Mouse (Mus musculus): Measurements from ENCODE around the gene Rsph14. TPM values are rescaled to one million over a fixed set of nuclear protein-coding genes. Genes with fewer than 3 reads are reported as not detected.

The Rsph14 gene
- polyA plus RNA-seq, 1 experiment from 2014 or later = 0.76 TPM

- no peaks in the 10 kb centered on the region for H3K4me1 ChIP-seq
- H3K27ac ChIP-seq (replicated peaks) = no peak overlapping the region
- H3K4me2 ChIP-seq (replicated peaks) = no peak overlapping the region
- no peak overlapping the region for H3K4me3 ChIP-seq
- H3K36me3 ChIP-seq = peaks cover 14% of the 10 kb centered on the region
- 80% methylated on average over 14 of the region's 14 CpGs for WGBS
- no peaks in the 10 kb centered on the region for H3K27me3 ChIP-seq
- no peak overlapping the region for H3K9ac ChIP-seq (replicated peaks)
- 0 out of 2 replicates have a peak, but pooled peaks have one; percentile 9 for ATAC-seq (replicated peaks)
- no peaks in the 10 kb centered on the region for H3K9me3 ChIP-seq
Observed at GRCm38 (mm10) chr10:74987698-74988470, 44.5 kb downstream of the Rsph14 start.

GRCm38 (mm10) chr10:74983176-74983575 is 49.2 kb downstream of the Rsph14 start:
- no peak overlapping the region for H3K4me2 ChIP-seq (replicated peaks)
- H3K27me3 ChIP-seq = no peaks in the 10 kb centered on the region
- no peaks in the 10 kb centered on the region for H3K4me1 ChIP-seq
- 59% methylated on average over 8 of the region's 8 CpGs for WGBS
- no peak overlapping the region for H3K9ac ChIP-seq (replicated peaks)
- H3K27ac ChIP-seq (replicated peaks) = no peak overlapping the region
- no peak for ATAC-seq (replicated peaks)
- H3K4me3 ChIP-seq = no peak overlapping the region
- H3K9me3 ChIP-seq = no peaks in the 10 kb centered on the region
- no peaks in the 10 kb centered on the region; the same call in 1 of the 2 replicates for H3K36me3 ChIP-seq

GRCm38 (mm10) chr10:74981159-74981558 is 51.2 kb downstream of the Rsph14 start:
- Histone ChIP-seq H3K4me3 (no peak overlapping the region), H3K9me3 (no peaks in the 10 kb centered on the region), H3K4me1 (no peaks in the 10 kb centered on the region), H3K27ac (replicated peaks) (no peak overlapping the region), H3K27me3 (no peaks in the 10 kb centered on the region), H3K9ac (replicated peaks) (no peak overlapping the region), H3K36me3 (no peaks in the 10 kb centered on the region; the same call in 1 of the 2 replicates), H3K4me2 (replicated peaks) (no peak overlapping the region)
- WGBS = 87% methylated on average over 12 of the region's 12 CpGs
- no peak for ATAC-seq (replicated peaks)

DNA sequence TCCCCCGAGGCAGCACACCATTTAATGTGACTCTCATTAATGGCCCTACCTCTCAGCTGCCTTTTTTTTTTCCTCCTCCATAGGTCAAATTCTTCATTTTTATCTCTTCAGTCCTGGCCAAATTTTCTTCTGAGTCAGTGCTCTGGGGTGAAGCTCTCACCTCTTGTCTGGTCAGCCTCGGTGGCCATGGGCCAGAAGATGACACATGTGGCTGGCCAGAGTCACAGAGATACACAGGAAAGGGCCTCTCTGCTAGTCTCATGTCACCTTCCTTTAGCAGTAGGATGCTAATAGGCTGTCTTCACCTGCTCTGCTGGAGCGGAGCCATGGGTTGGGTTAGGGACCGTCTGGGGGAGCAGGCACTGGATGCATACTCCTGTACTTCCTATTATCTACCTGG is 54.3 kb downstream of the Rsph14 start:
- ATAC-seq (replicated peaks) = no peak
- Histone ChIP-seq H3K4me3 (no peak overlapping the region), H3K4me1 (no peaks in the 10 kb centered on the region; the same call in 1 of the 2 replicates), H3K9ac (replicated peaks) (no peak overlapping the region), H3K36me3 (no peaks in the 10 kb centered on the region; the same call in 1 of the 2 replicates), H3K9me3 (no peaks in the 10 kb centered on the region), H3K4me2 (replicated peaks) (no peak overlapping the region), H3K27me3 (no peaks in the 10 kb centered on the region), H3K27ac (replicated peaks) (no peak overlapping the region)
- WGBS = 79% methylated on average over 4 of the region's 4 CpGs

GRCm38 (mm10) chr10:74976429-74976828 is 56.0 kb downstream of the Rsph14 start:
- ATAC-seq (replicated peaks) = no peak
- WGBS = 79% methylated on average over 7 of the region's 7 CpGs
- H3K27ac ChIP-seq (replicated peaks) = no peak overlapping the region
- H3K9me3 ChIP-seq = no peaks in the 10 kb centered on the region
- no peaks in the 10 kb centered on the region for H3K27me3 ChIP-seq
- no peak overlapping the region for H3K4me2 ChIP-seq (replicated peaks)
- H3K4me3 ChIP-seq = no peak overlapping the region
- H3K4me1 ChIP-seq = no peaks in the 10 kb centered on the region; the same call in 1 of the 2 replicates
- H3K9ac ChIP-seq (replicated peaks) = no peak overlapping the region
- no peaks in the 10 kb centered on the region; the same call in 1 of the 2 replicates for H3K36me3 ChIP-seq

DNA sequence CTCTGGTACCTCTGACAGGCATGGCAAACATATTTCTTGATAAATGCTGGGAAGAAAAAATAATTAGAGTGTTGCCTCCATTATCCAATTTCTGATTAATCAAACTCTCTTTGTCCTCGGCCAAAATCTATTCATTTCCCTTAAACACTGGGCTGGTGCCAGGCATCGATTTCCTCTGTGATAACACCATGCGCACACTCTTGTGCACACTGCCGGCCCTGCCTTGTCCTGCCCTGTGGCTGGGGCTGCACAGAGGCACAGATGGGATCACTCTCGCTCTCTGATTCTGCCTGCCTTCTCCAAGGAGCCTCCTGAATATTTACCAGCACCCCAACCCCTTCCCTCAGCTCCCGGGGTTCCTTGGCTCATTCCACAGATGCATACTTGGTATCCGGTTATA is 56.8 kb downstream of the Rsph14 start:
- ATAC-seq (replicated peaks) = no peak
- no peaks in the 10 kb centered on the region; the same call in 1 of the 2 replicates for H3K4me1 ChIP-seq
- H3K4me3 ChIP-seq = no peak overlapping the region
- no peaks in the 10 kb centered on the region for H3K9me3 ChIP-seq
- no peak overlapping the region for H3K4me2 ChIP-seq (replicated peaks)
- H3K36me3 ChIP-seq = no peaks in the 10 kb centered on the region; the same call in 1 of the 2 replicates
- H3K9ac ChIP-seq (replicated peaks) = no peak overlapping the region
- no peaks in the 10 kb centered on the region for H3K27me3 ChIP-seq
- 60% methylated on average over 7 of the region's 7 CpGs for WGBS
- no peak overlapping the region for H3K27ac ChIP-seq (replicated peaks)

- no peak overlapping the region for H3K4me2 ChIP-seq (replicated peaks)
- no peak for ATAC-seq (replicated peaks)
- H3K4me1 ChIP-seq = peaks cover 9% of the 10 kb centered on the region
- no peaks in the 10 kb centered on the region for H3K9me3 ChIP-seq
- H3K9ac ChIP-seq (replicated peaks) = no peak overlapping the region
- H3K27ac ChIP-seq (replicated peaks) = no peak overlapping the region
- H3K4me3 ChIP-seq = no peak overlapping the region
- 71% methylated on average over 6 of the region's 6 CpGs for WGBS
- no peaks in the 10 kb centered on the region for H3K27me3 ChIP-seq
- H3K36me3 ChIP-seq = no peaks in the 10 kb centered on the region; the same call in 1 of the 2 replicates
Observed at GRCm38 (mm10) chr10:74973026-74973425, 59.4 kb downstream of the Rsph14 start.

- no peaks in the 10 kb centered on the region for H3K9me3 ChIP-seq
- H3K9ac ChIP-seq (replicated peaks) = no peak overlapping the region
- H3K4me3 ChIP-seq = no peak overlapping the region
- no peaks in the 10 kb centered on the region; the same call in 1 of the 2 replicates for H3K36me3 ChIP-seq
- H3K27me3 ChIP-seq = no peaks in the 10 kb centered on the region
- WGBS = 90% methylated on average over 2 of the region's 2 CpGs
- peaks cover 19% of the 10 kb centered on the region for H3K4me1 ChIP-seq
- ATAC-seq (replicated peaks) = no peak
- no peak overlapping the region for H3K27ac ChIP-seq (replicated peaks)
- no peak overlapping the region for H3K4me2 ChIP-seq (replicated peaks)
Observed at GRCm38 (mm10) chr10:74969266-74969665, 63.1 kb downstream of the Rsph14 start.

DNA sequence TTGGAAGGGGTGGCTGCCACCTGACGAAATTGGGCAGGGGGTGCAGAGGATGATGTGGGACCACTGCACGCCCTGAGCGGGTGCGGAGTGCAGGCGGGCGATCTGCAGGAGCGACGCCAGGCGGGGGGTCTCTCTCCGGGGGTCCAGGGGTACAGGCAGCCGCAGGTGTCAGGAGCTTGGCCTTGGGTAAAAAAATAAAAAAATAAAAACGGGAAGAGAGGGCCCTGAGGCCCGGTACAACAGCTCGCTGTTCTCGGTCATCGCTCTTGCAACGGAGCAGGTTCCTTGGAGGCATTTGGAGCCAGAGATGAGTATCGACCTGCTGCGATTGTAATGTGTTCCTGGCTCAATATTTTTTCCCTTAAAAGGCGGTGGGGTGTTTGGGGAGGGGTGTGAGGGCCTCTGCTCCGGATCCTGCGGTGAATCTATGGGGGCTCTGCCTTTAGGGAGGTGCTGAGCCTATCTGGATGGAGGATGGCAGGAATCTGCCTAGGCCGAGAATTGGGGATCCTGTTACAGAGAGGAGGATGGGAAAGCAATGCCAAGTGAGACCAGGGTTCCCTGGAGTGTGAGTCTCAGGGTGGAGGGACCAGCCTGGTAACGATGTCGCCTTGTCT is 64.6 kb downstream of the Rsph14 start:
- WGBS = 2% methylated on average over 25 of the region's 25 CpGs
- H3K4me2 ChIP-seq (replicated peaks) = peak overlapping the region; percentile 69
- peak overlapping the region; percentile 61 for H3K4me3 ChIP-seq
- H3K9me3 ChIP-seq = no peaks in the 10 kb centered on the region
- 0 out of 2 replicates have a peak overlapping the region, but pooled peaks have one; percentile 9 for H3K27ac ChIP-seq (replicated peaks)
- H3K27me3 ChIP-seq = no peaks in the 10 kb centered on the region
- no peaks in the 10 kb centered on the region for H3K36me3 ChIP-seq
- peaks cover 19% of the 10 kb centered on the region for H3K4me1 ChIP-seq
- ATAC-seq (replicated peaks) = no peak; the same call in 1 of the 2 replicates
- peak overlapping the region; percentile 66 for H3K9ac ChIP-seq (replicated peaks)

DNA sequence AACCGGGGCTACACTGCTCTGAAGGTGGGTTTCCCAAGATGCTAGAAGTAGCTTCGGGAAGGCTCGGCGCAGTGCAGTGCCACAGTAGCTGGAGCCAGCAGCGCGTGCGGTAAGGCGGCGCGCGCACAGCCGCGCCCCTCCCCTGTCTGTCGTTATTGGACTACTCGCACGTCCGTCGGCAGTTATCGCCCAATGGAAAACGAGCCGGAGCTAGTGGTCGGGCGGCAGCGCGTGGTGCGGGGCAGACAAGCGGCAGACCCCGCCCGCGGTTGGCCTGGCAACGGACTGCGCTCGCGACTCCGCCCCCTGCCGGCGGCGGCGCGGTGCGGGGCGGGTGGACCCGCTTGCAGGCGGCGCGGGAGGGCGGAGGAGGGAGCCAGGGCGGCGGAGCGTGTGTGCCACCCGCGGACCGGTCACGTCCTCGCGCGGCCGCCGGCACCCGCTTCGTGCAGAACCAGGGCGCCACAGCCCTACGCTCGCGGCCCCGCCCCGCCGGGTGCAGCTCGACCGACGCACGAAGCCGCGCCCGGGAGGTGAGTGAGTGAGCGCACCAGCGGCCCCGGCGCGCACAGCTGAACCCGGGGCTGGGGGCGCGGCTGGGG is 65.4 kb downstream of the Rsph14 start, which contains the start of gene Gnaz:
Gene Gnaz, plus strand, starts transcription at position 328 of the 602 bp plus-strand sequence.
- H3K27me3 ChIP-seq = no peaks in the 10 kb centered on the region
- WGBS = under 1% methylated on average over 73 of the region's 83 CpGs
- peak within 1 kb of the TSS; percentile 66 for H3K9ac ChIP-seq (replicated peaks)
- H3K36me3 ChIP-seq = no peaks in the 10 kb centered on the region
- H3K4me2 ChIP-seq (replicated peaks) = peak within 1 kb of the TSS; percentile 69
- ATAC-seq (replicated peaks) = peak; percentile 98
- peaks cover 19% of the 10 kb centered on the region for H3K4me1 ChIP-seq
- peak within 1 kb of the TSS; percentile 48 for H3K27ac ChIP-seq (replicated peaks)
- H3K4me3 ChIP-seq = peak within 1 kb of the TSS; percentile 61
- H3K9me3 ChIP-seq = no peaks in the 10 kb centered on the region

- Histone ChIP-seq H3K4me3 (no peak overlapping the region), H3K27me3 (no peaks in the 10 kb centered on the region), H3K9me3 (no peaks in the 10 kb centered on the region), H3K4me1 (peaks cover 19% of the 10 kb centered on the region), H3K4me2 (replicated peaks) (no peak overlapping the region), H3K27ac (replicated peaks) (no peak overlapping the region), H3K9ac (replicated peaks) (no peak overlapping the region), H3K36me3 (no peaks in the 10 kb centered on the region)
- WGBS = 71% methylated on average over 1 of the region's 1 CpGs
- no peak for ATAC-seq (replicated peaks)
Observed at GRCm38 (mm10) chr10:74964380-74964779, 68.0 kb downstream of the Rsph14 start.
